Mouse (Mus musculus) heart, postnatal 14 days (tissue): ENCODE results near the gene Apol9a. TPM values are rescaled to one million over a fixed set of nuclear protein-coding genes. Genes with fewer than 3 reads are reported as not detected.

Experiments used
- DNase-seq, 2 experiments: peaks; one replicate each; pipeline ENCODE4 v3.0.0; 2021 to 2022
- intact Hi-C: fragments of 180-260 bp; cut with DNase I; formaldehyde crosslinking; loops from one replicate; pipeline ENCODE4 v1.15.1; 2025
- total RNA-seq, 2 experiments: library from RNA; stranded (reverse); gene quantifications; 2 replicates each; pipeline ENCODE4 v1.2.3; 2021

Apol9a gene
- total RNA-seq, 2 experiments from 2014 or later = 0.29 TPM; not detected in 1

DNA sequence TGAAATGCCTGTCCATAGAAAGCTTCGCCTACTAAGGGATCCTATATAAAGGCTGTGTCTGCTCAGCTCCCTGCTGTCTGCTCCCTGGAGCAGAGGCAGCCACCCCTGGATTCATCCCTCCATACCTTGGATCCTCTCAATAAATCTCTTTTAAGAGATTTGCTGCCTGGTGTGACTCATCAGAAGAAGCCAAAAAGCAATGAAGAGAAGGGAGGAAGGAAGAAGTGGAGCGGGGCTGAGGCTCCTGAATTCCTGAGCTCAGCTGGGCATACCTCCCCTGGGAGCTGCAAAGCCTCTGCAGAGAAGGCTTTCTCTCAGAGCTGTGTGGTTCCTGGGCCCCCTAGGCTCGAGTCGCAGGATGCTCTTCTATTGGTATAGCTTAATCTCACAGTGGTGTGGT lies 31.0 kb downstream of the Apol9a start:
- intact Hi-C loops = no loop called here
- DNase-seq = no peak

DNA sequence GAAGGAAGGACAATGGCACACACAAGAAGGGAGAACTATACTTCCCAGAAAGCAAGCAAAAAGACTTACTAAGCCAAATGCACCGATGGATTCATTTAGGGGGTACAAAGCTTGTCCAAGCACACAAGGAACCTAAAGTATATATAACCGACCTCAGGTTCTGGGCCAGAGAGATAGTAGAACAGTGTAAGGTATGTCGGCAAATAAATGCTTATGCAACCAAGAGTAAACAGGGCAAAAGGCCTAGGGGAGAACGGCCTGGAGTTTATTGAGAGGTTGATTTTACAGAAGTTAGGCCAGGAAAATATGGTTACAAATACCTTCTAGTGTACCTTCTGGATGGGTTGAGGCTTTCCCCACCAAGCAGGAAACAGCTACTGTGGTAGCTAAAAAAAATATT lies 33.5 kb downstream of the Apol9a start:
- no peak for DNase-seq

DNA sequence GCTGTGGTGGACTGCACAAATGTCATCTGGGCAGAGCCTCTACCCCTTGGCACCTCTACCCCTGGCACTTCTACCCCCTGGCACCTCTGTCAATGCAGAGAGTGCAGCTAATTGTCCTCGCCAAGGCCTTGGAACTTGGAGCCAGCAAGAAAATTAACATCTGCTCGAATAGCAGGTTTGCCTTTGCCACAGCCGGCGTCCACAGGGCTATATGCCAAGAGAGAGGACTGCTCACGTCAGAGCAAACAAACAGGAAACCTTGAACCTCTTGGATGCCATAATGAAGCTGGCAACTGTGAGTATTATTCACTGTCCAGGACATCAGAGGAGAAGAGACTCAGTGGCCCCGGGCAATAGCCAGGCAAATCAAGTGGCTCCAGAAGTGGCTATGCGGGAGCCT lies 34.0 kb downstream of the Apol9a start:
- DNase-seq = peak in 1 of 2 experiments; percentile 26
- intact Hi-C loops = no loop called here

More for the DNA sequence above, 33.5 kb downstream of the Apol9a start:
- intact Hi-C loops = no loop called here

GRCm38 (mm10) chr15:77370588-77370987 lies 40.3 kb downstream of the Apol9a start:
- intact Hi-C loops = no loop called here
- no peak for DNase-seq

GRCm38 (mm10) chr15:77369981-77370380 lies 41.0 kb downstream of the Apol9a start:
- no peak for DNase-seq
- intact Hi-C loops = no loop called here

GRCm38 (mm10) chr15:77368818-77369320 lies 42.1 kb downstream of the Apol9a start:
- intact Hi-C loops = no loop called here
- no peak for DNase-seq

DNA sequence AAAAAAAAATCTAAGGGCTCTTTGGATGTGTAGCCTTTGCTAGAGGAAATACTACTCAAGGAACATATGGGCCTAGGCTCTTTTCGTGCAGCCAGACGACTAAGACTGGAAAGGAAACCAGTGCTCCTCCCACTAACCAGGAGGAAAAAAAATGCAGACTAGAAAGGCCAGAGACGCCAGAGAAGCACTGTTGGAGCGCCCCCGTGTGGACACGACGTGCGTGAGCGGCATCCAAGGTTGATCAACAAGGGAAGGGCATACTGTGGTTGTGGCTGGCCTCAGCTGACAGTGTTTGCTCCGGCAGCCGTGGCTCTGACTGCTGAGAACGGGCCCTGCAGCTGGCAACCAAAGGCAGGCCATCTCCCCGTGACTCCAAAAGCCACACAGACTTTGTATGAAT lies 42.8 kb downstream of the Apol9a start:
- intact Hi-C loops = no loop called here
- peak; percentile 96 to 98 for DNase-seq

- intact Hi-C loops = no loop called here
- DNase-seq = no peak
Observed at GRCm38 (mm10) chr15:77367504-77367903, 43.4 kb downstream of the Apol9a start.

GRCm38 (mm10) chr15:77366706-77367484 lies 44.0 kb downstream of the Apol9a start:
- DNase-seq = peak; percentile 90 to 91
- intact Hi-C loops = no loop called here

DNA sequence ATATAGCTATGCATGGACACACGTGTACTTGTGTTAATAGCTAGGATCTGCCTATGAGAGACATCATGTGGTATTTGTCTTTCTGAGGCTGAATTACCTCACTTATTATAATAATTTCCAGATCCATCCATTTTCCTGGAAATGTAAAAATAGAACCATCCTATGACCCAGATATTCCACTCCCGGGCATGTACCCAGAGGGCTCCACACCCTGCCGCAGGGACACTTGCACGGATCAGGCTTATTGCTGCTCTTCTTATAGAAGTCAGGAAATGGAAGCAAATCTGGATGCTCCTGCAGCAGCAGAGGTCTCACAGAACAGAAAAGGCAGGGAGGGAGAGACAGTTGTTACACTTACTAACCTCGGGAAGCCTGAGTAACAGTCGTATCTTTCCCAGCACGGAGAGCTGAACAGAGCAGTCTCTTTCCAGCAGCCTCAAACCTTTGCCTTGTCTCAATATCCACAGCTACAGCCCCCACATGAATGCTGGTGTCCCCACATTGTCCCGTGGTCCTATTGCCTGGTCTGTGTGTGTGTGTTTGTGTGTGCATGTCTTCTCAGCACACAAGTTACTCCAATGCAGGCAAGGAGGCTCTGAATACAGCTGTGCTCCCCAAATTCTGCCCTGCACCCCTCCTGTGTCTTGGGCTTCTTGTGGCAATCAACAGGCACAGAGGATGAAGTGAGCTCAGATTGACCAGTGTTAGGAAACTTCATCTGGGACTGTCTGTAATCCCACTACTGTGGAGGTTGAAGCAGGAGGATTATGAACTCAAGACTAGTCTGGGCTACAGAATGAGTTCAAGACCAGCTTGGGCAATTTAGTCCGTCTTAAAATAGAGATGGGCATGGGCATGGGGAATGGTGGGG lies 45.0 kb downstream of the Apol9a start:
- intact Hi-C loops = no loop called here
- peak; percentile 48 to 60 for DNase-seq

- intact Hi-C loops = loop anchor here (5.0 kb wide), 1 partner anchor 327 kb away; no protein-coding TSS in a partner anchor
Observed at GRCm38 (mm10) chr15:77364026-77364425, 46.9 kb downstream of the Apol9a start.

DNA sequence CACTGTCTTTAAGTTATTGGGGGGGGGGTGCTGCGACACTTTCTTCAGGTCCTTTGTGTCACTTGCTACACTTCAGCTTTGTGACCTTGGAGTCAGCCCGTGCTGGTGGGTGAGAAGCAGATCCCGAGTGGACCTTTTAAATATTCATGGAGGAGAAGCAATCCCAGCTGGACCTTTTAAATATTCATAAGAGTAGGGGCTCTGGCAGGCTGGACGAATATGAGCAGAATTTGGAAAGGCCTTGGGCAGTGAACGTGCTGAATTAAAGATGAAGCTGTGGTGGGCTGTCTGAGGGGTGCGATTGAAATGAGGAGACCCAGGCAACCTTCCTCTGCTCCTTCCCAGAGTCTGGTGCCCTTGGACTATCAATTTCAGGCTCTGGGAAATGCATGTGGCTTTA lies 47.4 kb downstream of the Apol9a start:
- intact Hi-C loops = loop anchor here (5.0 kb wide), 1 partner anchor 326 kb away; no protein-coding TSS in a partner anchor
- DNase-seq = no peak

More at GRCm38 (mm10) chr15:77364026-77364425, 46.9 kb downstream of the Apol9a start:
- DNase-seq = peak; percentile 40 to 46

DNA sequence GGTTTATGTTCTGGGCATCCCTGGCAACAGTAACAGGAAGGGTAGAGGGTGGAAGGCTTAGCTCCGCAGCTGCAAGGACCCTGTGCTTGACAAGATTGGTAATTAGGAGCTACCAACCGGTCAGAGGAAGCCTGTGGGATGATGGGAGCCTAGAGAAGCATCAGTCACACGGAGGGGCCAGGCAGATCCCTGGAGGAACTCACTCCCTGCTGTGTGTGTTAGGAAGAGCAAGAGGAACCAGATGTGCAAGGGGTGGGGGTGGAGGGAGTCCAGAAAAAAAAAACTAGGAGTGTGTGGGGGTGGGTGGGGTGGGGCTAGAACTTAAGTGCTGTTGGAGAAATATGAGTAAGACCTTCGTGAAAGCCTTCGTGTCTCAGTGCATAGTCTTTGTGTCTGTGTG lies 48.0 kb downstream of the Apol9a start:
- DNase-seq = no peak
- intact Hi-C loops = loop anchor here (5.0 kb wide), 1 partner anchor 326 kb away; no protein-coding TSS in a partner anchor

DNA sequence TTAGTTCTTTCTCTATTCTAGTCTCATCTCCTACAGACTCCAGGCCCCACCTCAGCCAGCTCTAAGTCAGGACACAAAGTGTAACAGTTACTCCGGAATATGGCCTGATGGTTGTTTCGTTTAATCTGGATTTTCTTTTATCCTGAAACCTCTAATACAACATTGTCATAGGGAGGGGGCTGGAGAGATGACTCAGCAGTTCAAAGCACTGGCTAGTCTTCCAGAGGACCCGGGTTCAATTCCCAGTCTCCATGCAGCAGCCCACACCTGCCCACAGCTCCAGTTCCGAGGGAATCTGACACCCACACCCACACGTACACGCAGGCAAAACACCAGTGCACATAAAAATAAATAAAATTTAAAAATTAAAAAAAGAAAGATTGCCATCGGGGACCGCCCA lies 51.0 kb downstream of the Apol9a start:
- intact Hi-C loops = loop anchor here (2.0 to 5.0 kb wide), 4 partner anchors 133 to 388 kb away; no protein-coding TSS in a partner anchor
- no peak for DNase-seq

- peak; percentile 56 to 66 for DNase-seq
- intact Hi-C loops = loop anchor here (2.0 to 5.0 kb wide), 3 partner anchors 133 to 387 kb away; no protein-coding TSS in a partner anchor
Observed at GRCm38 (mm10) chr15:77359486-77359885, 51.4 kb downstream of the Apol9a start.

DNA sequence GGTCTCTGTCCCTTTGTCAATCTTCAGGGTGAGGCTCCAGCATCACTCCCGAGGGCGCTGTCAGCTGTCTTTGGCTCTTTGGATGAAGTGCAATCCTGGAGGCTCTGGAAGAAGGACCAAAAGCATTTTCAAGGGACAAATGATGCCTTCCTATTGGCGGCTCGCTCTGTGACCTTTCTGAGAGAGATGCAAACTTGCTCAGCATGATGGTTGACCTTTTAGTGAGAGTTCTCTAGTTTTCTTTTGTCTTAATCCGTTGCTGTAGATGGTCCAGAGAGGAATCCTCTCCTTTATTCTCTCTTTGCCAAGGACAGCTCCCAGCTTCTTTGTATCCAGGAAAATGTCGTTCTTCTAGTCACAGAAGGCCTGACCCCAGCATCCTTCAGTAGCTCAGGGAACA lies 51.9 kb downstream of the Apol9a start:
- no peak for DNase-seq
- intact Hi-C loops = loop anchor here (2.0 to 5.0 kb wide), 3 partner anchors 132 to 387 kb away; no protein-coding TSS in a partner anchor

- DNase-seq = peak; percentile 86 to 89
- intact Hi-C loops = loop anchor here (1.0 to 5.0 kb wide), 4 partner anchors 15 to 386 kb away; no protein-coding TSS in a partner anchor
Observed at GRCm38 (mm10) chr15:77358320-77359040, 52.5 kb downstream of the Apol9a start.

- intact Hi-C loops = loop anchor here (5.0 kb wide), 2 partner anchors 204 to 384 kb away; no protein-coding TSS in a partner anchor
- DNase-seq = no peak
Observed at GRCm38 (mm10) chr15:77356248-77356810, 54.6 kb downstream of the Apol9a start.

- intact Hi-C loops = loop anchor here (5.0 kb wide), 2 partner anchors 203 to 383 kb away; no protein-coding TSS in a partner anchor
- DNase-seq = no peak
Observed at GRCm38 (mm10) chr15:77354848-77355551, 55.9 kb downstream of the Apol9a start.
